Mouse (Mus musculus) monocyte, adult 5-6 weeks (primary cell): ENCODE data around the gene Vdr. TPM values are rescaled to one million over a fixed set of nuclear protein-coding genes. Genes with fewer than 3 reads are reported as not detected.

Experiments used
- ATAC-seq: fragments of 153-309, 156-312 bp; replicated peaks from 2 replicates; pipeline ENCODE4 v1.8.0; 2017; ENCODE audit warnings: mild to moderate bottlenecking; ENCODE audit not compliant: low TSS enrichment, insufficient number of reproducible peaks, severe bottlenecking, poor library complexity, low FRiP score
- total RNA-seq: library from RNA; stranded (forward); fragments of 200-1000, 200-491, 200-594 nt; gene quantifications from 3 replicates; pipeline ENCODE4 v1.2.3, GENCODE M21; 2017

Vdr gene
- total RNA-seq, 1 experiment from 2014 or later, result not detected

- ATAC-seq, result no peak
Observed at GRCm38 (mm10) chr15:97927018-97927417, 16.6 kb upstream of the Vdr start.

- ATAC-seq, result no peak
Observed at GRCm38 (mm10) chr15:97922421-97922820, 12.0 kb upstream of the Vdr start.

- ATAC-seq, result no peak
Observed at GRCm38 (mm10) chr15:97921796-97922195, 11.4 kb upstream of the Vdr start.

- ATAC-seq, result no peak
Observed at GRCm38 (mm10) chr15:97920306-97920705, 9.9 kb upstream of the Vdr start.

GRCm38 (mm10) chr15:97919217-97919616, 8.8 kb upstream of the Vdr start:
- ATAC-seq, result no peak

GRCm38 (mm10) chr15:97917994-97918393, 7.6 kb upstream of the Vdr start:
- ATAC-seq, result 0 out of 2 replicates have a peak, but pooled peaks have one; percentile 35

GRCm38 (mm10) chr15:97914331-97914747, 3.9 kb upstream of the Vdr start:
- ATAC-seq, result no peak

- peak; percentile 61 for ATAC-seq
Observed at GRCm38 (mm10) chr15:97907801-97908751, 2.4 kb downstream of the Vdr start.

GRCm38 (mm10) chr15:97907202-97907601, 3.2 kb downstream of the Vdr start:
- no peak; the same call in 1 of the 2 replicates for ATAC-seq

GRCm38 (mm10) chr15:97905281-97905680, 5.1 kb downstream of the Vdr start:
- no peak for ATAC-seq

- ATAC-seq, result no peak
Observed at GRCm38 (mm10) chr15:97904339-97904991, 6.0 kb downstream of the Vdr start.

- no peak for ATAC-seq
Observed at GRCm38 (mm10) chr15:97903261-97904009, 7.0 kb downstream of the Vdr start.

- no peak for ATAC-seq
Observed at GRCm38 (mm10) chr15:97900991-97901390, 9.4 kb downstream of the Vdr start.

GRCm38 (mm10) chr15:97900336-97900912, 10.0 kb downstream of the Vdr start:
- ATAC-seq, result no peak

GRCm38 (mm10) chr15:97899714-97900113, 10.7 kb downstream of the Vdr start:
- no peak for ATAC-seq

GRCm38 (mm10) chr15:97898791-97899190, 11.6 kb downstream of the Vdr start:
- ATAC-seq, result no peak

- no peak for ATAC-seq
Observed at GRCm38 (mm10) chr15:97896861-97897654, 13.4 kb downstream of the Vdr start.

- ATAC-seq, result no peak
Observed at GRCm38 (mm10) chr15:97896347-97896746, 14.1 kb downstream of the Vdr start.
